Mouse (Mus musculus) liver, postnatal 0 days (tissue): ENCODE results near the gene Zfp383.

Experiments used
- CTCF ChIP-seq: sonication (generic); IDR thresholded peaks from 2 replicates; pipeline ENCODE4 v1.5.1; 2016; ENCODE audit warnings: antibody characterized with exemption, low read depth
- EP300 ChIP-seq: IDR thresholded peaks from 2 replicates; pipeline ENCODE4 v1.6.1; 2016; ENCODE audit warnings: antibody characterized with exemption, low read depth, mild to moderate bottlenecking

- TF ChIP-seq CTCF (no peak), EP300 (no peak)
These were observed 1.4 kb upstream of the Zfp383 start for GRCm38 (mm10) chr7:29906682-29907058.
